Mouse (Mus musculus) kidney, embryonic 15.5 days (tissue): Measurements from ENCODE around the gene Rpp25l. TPM values are rescaled to one million over a fixed set of nuclear protein-coding genes. Genes with fewer than 3 reads are reported as not detected.

Experiments used
- ATAC-seq: fragments of 200-750 bp; cut with Nextera tagmentation; replicated peaks from 2 replicates; pipeline ENCODE4 v1.8.0; 2017; ENCODE audit warnings: moderate TSS enrichment; ENCODE audit not compliant: low FRiP score
- H3K27ac ChIP-seq: fragments of 300-500 bp; sonication (generic); 2 replicates; pipeline ENCODE4 v1.5.1; 2015; ENCODE audit warnings: mild to moderate bottlenecking, inconsistent platforms
- H3K27me3 ChIP-seq: fragments of 300-500 bp; sonication (generic); 2 replicates; pipeline ENCODE4 v1.6.1; 2015; ENCODE audit warnings: inconsistent platforms
- H3K36me3 ChIP-seq: fragments of 300-500 bp; sonication (generic); 2 replicates; pipeline ENCODE4 v1.6.1; 2015; ENCODE audit warnings: inconsistent platforms
- H3K4me1 ChIP-seq: fragments of 300-500 bp; sonication (generic); 2 replicates; pipeline ENCODE4 v1.6.1; 2015; ENCODE audit warnings: inconsistent platforms
- H3K4me2 ChIP-seq: fragments of 300-500 bp; sonication (generic); 2 replicates; pipeline ENCODE4 v1.6.1; 2015; ENCODE audit warnings: moderate library complexity, mild to moderate bottlenecking, inconsistent platforms
- H3K4me3 ChIP-seq: fragments of 300-500 bp; sonication (generic); replicated peaks from 2 replicates; pipeline ENCODE4 v1.5.1; 2015; ENCODE audit warnings: mild to moderate bottlenecking, inconsistent platforms
- H3K9ac ChIP-seq: fragments of 300-500 bp; sonication (generic); 2 replicates; pipeline ENCODE4 v1.6.1; 2015; ENCODE audit warnings: mild to moderate bottlenecking, inconsistent platforms
- H3K9me3 ChIP-seq: fragments of 300-500 bp; sonication (generic); replicated peaks from 2 replicates; pipeline ENCODE4 v1.6.1; 2016; ENCODE audit warnings: inconsistent platforms
- WGBS: fragments of 180-500 bp; shearing (Covaris S2); methylation state at CpG from one replicate; pipeline ENCODE4 v1.1.7; 2015; ENCODE audit warnings: mixed read lengths; 5-methylcytosine and 5-hydroxymethylcytosine counted together
- polyA plus RNA-seq: library from polyadenylated mRNA; unstranded; fragments of >200 nt; fragmentation: Nextera tagmentation; extraction: Ambion mirVana; gene quantifications from 2 replicates; pipeline ENCODE4 v1.2.1, GENCODE M21; 2015

Rpp25l gene
- polyA plus RNA-seq, 1 experiment from 2014 or later: 83.6 TPM

- H3K9me3 ChIP-seq: no peaks in the 10 kb centered on the region
- H3K4me1 ChIP-seq: peaks cover 52% of the 10 kb centered on the region
- no peak for ATAC-seq
- WGBS: 77% methylated on average over 8 of the region's 8 CpGs
- peak overlapping the region; percentile 95 for H3K27ac ChIP-seq
- H3K27me3 ChIP-seq: no peaks in the 10 kb centered on the region
- peak overlapping the region; percentile 69 for H3K4me3 ChIP-seq
- peaks cover 23% of the 10 kb centered on the region for H3K36me3 ChIP-seq
- peak overlapping the region; percentile 90 for H3K4me2 ChIP-seq
- peak overlapping the region; percentile 74; the same call in 1 of the 2 replicates for H3K9ac ChIP-seq
These were observed 43.1 kb upstream of the Rpp25l start for GRCm38 (mm10) chr4:41756440-41756839.

GRCm38 (mm10) chr4:41755338-41756305 is 42.3 kb upstream of the Rpp25l start, which contains the start of gene Sigmar1:
TSS of gene Sigmar1 (minus strand) at chr4:41756157.
- Histone ChIP-seq H3K27ac (peak within 1 kb of the TSS; percentile 95), H3K4me3 (peak within 1 kb of the TSS; percentile 69), H3K4me1 (peaks cover 44% of the 10 kb centered on the region), H3K27me3 (no peaks in the 10 kb centered on the region), H3K9me3 (no peaks in the 10 kb centered on the region), H3K36me3 (peaks cover 23% of the 10 kb centered on the region), H3K4me2 (peak within 1 kb of the TSS; percentile 90), H3K9ac (peak within 1 kb of the TSS; percentile 74)
- peak; percentile 69 for ATAC-seq
- under 1% methylated on average over 57 of the region's 57 CpGs for WGBS

GRCm38 (mm10) chr4:41754797-41755337 is 41.5 kb upstream of the Rpp25l start, which contains the start of gene Galt:
TSS of gene Galt (plus strand) at chr4:41755228.
- Histone ChIP-seq H3K9me3 (no peaks in the 10 kb centered on the region), H3K9ac (peak within 1 kb of the TSS; percentile 74), H3K27ac (peak within 1 kb of the TSS; percentile 95), H3K4me1 (peaks cover 38% of the 10 kb centered on the region), H3K4me2 (peak within 1 kb of the TSS; percentile 90), H3K27me3 (no peaks in the 10 kb centered on the region), H3K4me3 (peak within 1 kb of the TSS; percentile 69), H3K36me3 (peaks cover 23% of the 10 kb centered on the region)
- ATAC-seq: peak; percentile 65
- WGBS: 14% methylated on average over 14 of the region's 14 CpGs

- Histone ChIP-seq H3K4me2 (no peak overlapping the region), H3K4me1 (peaks cover 13% of the 10 kb centered on the region), H3K9me3 (peaks cover 16% of the 10 kb centered on the region), H3K36me3 (peaks cover 16% of the 10 kb centered on the region), H3K4me3 (no peak overlapping the region), H3K27ac (no peak overlapping the region), H3K27me3 (no peaks in the 10 kb centered on the region), H3K9ac (no peak overlapping the region)
- 92% methylated on average over 1 of the region's 1 CpGs for WGBS
- no peak for ATAC-seq
These were observed 31.7 kb upstream of the Rpp25l start for GRCm38 (mm10) chr4:41745021-41745420.

DNA sequence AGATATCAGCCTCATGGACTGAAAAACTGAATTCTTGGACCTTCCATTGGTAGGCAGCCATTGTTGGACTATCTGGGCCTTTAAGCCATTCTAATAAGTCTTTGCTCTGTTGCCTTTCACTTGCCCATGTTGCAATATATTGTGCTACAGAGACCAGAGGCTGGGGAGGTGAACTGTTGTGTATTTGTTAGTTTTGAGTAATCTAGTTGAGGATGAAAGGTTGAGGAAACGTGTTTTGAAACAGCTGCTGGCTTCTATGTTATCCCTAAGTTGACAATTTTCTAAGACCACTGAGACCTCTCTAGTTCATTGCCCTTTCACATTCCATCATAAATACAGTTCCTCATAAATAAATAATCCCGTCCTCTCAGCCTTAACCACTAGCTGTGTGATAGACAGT is 30.8 kb upstream of the Rpp25l start:
- ATAC-seq: no peak
- WGBS: 72% methylated on average over 2 of the region's 2 CpGs
- H3K4me2 ChIP-seq: no peak overlapping the region

GRCm38 (mm10) chr4:41741158-41741560 is 27.8 kb upstream of the Rpp25l start:
- Histone ChIP-seq H3K4me2 (peak overlapping the region; percentile 92), H3K9me3 (peaks cover 3% of the 10 kb centered on the region), H3K4me1 (peaks cover 25% of the 10 kb centered on the region), H3K4me3 (peak overlapping the region; percentile 76), H3K27me3 (no peaks in the 10 kb centered on the region), H3K36me3 (peaks cover 17% of the 10 kb centered on the region), H3K9ac (peak overlapping the region; percentile 87), H3K27ac (peak overlapping the region; percentile 91)
- peak; percentile 96 for ATAC-seq
- WGBS: 0% methylated on average over 27 of the region's 27 CpGs

More for the DNA sequence above, 30.8 kb upstream of the Rpp25l start:
- H3K4me3 ChIP-seq: no peak overlapping the region
- no peaks in the 10 kb centered on the region for H3K27me3 ChIP-seq
- peaks cover 22% of the 10 kb centered on the region for H3K4me1 ChIP-seq
- H3K27ac ChIP-seq: no peak overlapping the region
- H3K36me3 ChIP-seq: peaks cover 22% of the 10 kb centered on the region
- peaks cover 16% of the 10 kb centered on the region for H3K9me3 ChIP-seq
- no peak overlapping the region for H3K9ac ChIP-seq

DNA sequence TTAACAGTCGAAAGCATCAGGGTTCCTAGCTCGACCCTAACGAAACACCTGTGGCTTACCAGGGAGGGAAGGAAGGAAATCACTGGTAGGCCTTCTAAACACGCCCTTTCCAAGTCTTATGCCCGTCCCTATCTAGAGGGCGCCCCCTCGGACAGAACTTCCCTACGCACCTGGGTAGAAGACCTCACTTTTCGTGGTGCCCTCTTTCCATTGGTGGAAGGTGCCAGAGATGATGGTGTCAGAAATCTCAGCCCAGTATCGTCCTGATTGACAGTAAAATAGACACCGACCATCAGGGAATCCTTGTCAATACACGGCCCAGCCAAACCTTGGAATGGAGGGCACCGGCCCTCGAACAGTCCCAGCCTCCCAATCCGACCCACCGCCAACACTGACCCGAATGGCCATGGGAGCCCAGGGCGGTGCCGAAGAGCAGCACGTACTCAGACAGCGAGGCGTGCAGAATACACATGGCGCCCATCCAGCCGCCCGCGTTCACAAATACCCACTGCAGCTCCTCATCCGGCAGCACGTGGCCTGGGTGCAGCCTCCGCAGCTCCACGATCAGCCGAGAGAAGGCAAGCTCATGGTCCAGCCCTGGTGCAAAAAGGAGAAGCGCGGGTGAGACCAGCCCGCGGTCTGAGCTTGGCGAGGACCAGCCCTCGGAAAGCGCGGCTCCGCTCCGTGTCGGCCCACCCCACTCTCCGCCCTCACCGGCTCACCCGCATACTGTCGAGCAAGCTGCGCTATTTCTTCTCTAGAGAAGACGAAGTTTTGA is 27.2 kb upstream of the Rpp25l start:
- Histone ChIP-seq H3K27ac (peak overlapping the region; percentile 91), H3K9me3 (no peaks in the 10 kb centered on the region), H3K27me3 (no peaks in the 10 kb centered on the region), H3K4me3 (peak overlapping the region; percentile 76), H3K9ac (peak overlapping the region; percentile 87), H3K4me1 (peaks cover 25% of the 10 kb centered on the region), H3K4me2 (peak overlapping the region; percentile 92), H3K36me3 (peaks cover 13% of the 10 kb centered on the region)
- under 1% methylated on average over 48 of the region's 48 CpGs for WGBS
- ATAC-seq: peak; percentile 79

- WGBS: 95% methylated on average over 13 of the region's 13 CpGs
- H3K36me3 ChIP-seq: peaks cover 13% of the 10 kb centered on the region
- no peaks in the 10 kb centered on the region for H3K9me3 ChIP-seq
- peaks cover 25% of the 10 kb centered on the region for H3K4me1 ChIP-seq
- peak overlapping the region; percentile 92; the same call in 1 of the 2 replicates for H3K4me2 ChIP-seq
- no peak for ATAC-seq
- no peak overlapping the region for H3K9ac ChIP-seq
- 0 out of 2 replicates have a peak overlapping the region, but pooled peaks have one; percentile 76 for H3K4me3 ChIP-seq
- H3K27me3 ChIP-seq: no peaks in the 10 kb centered on the region
- H3K27ac ChIP-seq: no peak overlapping the region
These were observed 25.9 kb upstream of the Rpp25l start for GRCm38 (mm10) chr4:41739260-41739659.

GRCm38 (mm10) chr4:41738256-41738603 is 24.9 kb upstream of the Rpp25l start:
- WGBS: 71% methylated on average over 1 of the region's 1 CpGs
- Histone ChIP-seq H3K9ac (no peak overlapping the region), H3K4me3 (no peak overlapping the region)

GRCm38 (mm10) chr4:41737602-41738255 is 24.4 kb upstream of the Rpp25l start:
- peaks cover 25% of the 10 kb centered on the region for H3K4me1 ChIP-seq
- peaks cover 15% of the 10 kb centered on the region for H3K27me3 ChIP-seq
- no peak overlapping the region for H3K9ac ChIP-seq
- 0 out of 2 replicates have a peak, but pooled peaks have one; percentile 38 for ATAC-seq
- H3K36me3 ChIP-seq: peaks cover 13% of the 10 kb centered on the region
- 36% methylated on average over 8 of the region's 8 CpGs for WGBS
- no peaks in the 10 kb centered on the region for H3K9me3 ChIP-seq
- no peak overlapping the region for H3K4me3 ChIP-seq
- no peak overlapping the region for H3K27ac ChIP-seq
- H3K4me2 ChIP-seq: no peak overlapping the region

More at GRCm38 (mm10) chr4:41738256-41738603, 24.9 kb upstream of the Rpp25l start:
- Histone ChIP-seq H3K4me2 (no peak overlapping the region), H3K27me3 (peaks cover 10% of the 10 kb centered on the region), H3K9me3 (no peaks in the 10 kb centered on the region), H3K36me3 (peaks cover 13% of the 10 kb centered on the region), H3K4me1 (peaks cover 25% of the 10 kb centered on the region), H3K27ac (no peak overlapping the region)
- ATAC-seq: no peak
